Mouse (Mus musculus) thymus, adult 2 months (tissue): Measurements from ENCODE around the gene Wfdc15a. TPM values are rescaled to one million over a fixed set of nuclear protein-coding genes. Genes with fewer than 3 reads are reported as not detected.

Experiments used
- DNase-seq: peaks from one replicate; pipeline ENCODE4 v3.0.0; 2021
- H3K27ac ChIP-seq: fragments of 200-500 bp; 2 replicates; pipeline ENCODE4 v1.5.1; 2012; ENCODE audit warnings: low read length, control low read depth; ENCODE audit not compliant: control insufficient read depth, insufficient read depth
- H3K27me3 ChIP-seq: fragments of 200-500 bp; 2 replicates; pipeline ENCODE4 v1.6.1; 2012; ENCODE audit warnings: mild to moderate bottlenecking, low read length, moderate library complexity, mixed read lengths; ENCODE audit not compliant: control insufficient read depth, insufficient read depth
- H3K36me3 ChIP-seq: fragments of 200-500 bp; 2 replicates; pipeline ENCODE4 v1.6.1; 2012; ENCODE audit warnings: mild to moderate bottlenecking, low read length, moderate library complexity; ENCODE audit not compliant: control insufficient read depth, insufficient read depth
- H3K4me1 ChIP-seq: fragments of 200-500 bp; replicated peaks from 2 replicates; pipeline ENCODE4 v1.6.1; 2012; ENCODE audit warnings: low read length; ENCODE audit not compliant: control insufficient read depth, insufficient read depth
- H3K4me3 ChIP-seq: fragments of 200-500 bp; 2 replicates; pipeline ENCODE4 v1.5.1; 2012; ENCODE audit warnings: mild to moderate bottlenecking, low read length, control low read depth, moderate library complexity; ENCODE audit not compliant: control insufficient read depth, insufficient read depth
- CTCF ChIP-seq: fragments of 200-500 bp; IDR thresholded peaks from 2 replicates; pipeline ENCODE4 v1.5.1; 2012; ENCODE audit warnings: mild to moderate bottlenecking, control low read depth, low read length, moderate library complexity, borderline replicate concordance; ENCODE audit not compliant: control insufficient read depth, poor library complexity, insufficient read depth; ENCODE audit errors: extremely low read depth
- POLR2A ChIP-seq: fragments of 200-500 bp; IDR thresholded peaks from 2 replicates; pipeline ENCODE4 v1.6.1; 2012; ENCODE audit warnings: mild to moderate bottlenecking, low read length, control low read depth, moderate library complexity; ENCODE audit not compliant: control insufficient read depth, poor library complexity, insufficient read depth; ENCODE audit errors: extremely low read depth
- WGBS: fragments of 180-500 bp; shearing (Covaris S2); methylation state at CpG from one replicate; pipeline ENCODE4 v1.1.7; 2018; 5-methylcytosine and 5-hydroxymethylcytosine counted together
- polyA plus RNA-seq: library from polyadenylated mRNA; depleted of rRNA; stranded (reverse); fragments of >200 nt; gene quantifications from 2 replicates; pipeline ENCODE4 v1.2.3, GENCODE M21; 2012; rRNA removed

The Wfdc15a gene
- polyA plus RNA-seq, 1 experiment = not detected

GRCm38 (mm10) chr2:164154007-164154406 is 45.9 kb downstream of the Wfdc15a start:
- Histone ChIP-seq H3K27me3 (no peaks in the 10 kb centered on the region), H3K36me3 (peaks cover 57% of the 10 kb centered on the region), H3K27ac (no peak overlapping the region), H3K4me1 (no peaks in the 10 kb centered on the region), H3K4me3 (no peak overlapping the region)
- 97% methylated on average over 10 of the region's 10 CpGs for WGBS
- TF ChIP-seq CTCF (no peak), POLR2A (no peak)
- no peak for DNase-seq

- Histone ChIP-seq H3K27me3 (no peaks in the 10 kb centered on the region), H3K36me3 (peaks cover 67% of the 10 kb centered on the region), H3K4me3 (no peak overlapping the region), H3K27ac (no peak overlapping the region), H3K4me1 (no peaks in the 10 kb centered on the region)
- no peak for DNase-seq
- TF ChIP-seq CTCF (no peak), POLR2A (no peak)
- WGBS = 97% methylated on average over 11 of the region's 11 CpGs
Observed at GRCm38 (mm10) chr2:164152341-164152740, 47.6 kb downstream of the Wfdc15a start.

GRCm38 (mm10) chr2:164150086-164150760 is 49.7 kb downstream of the Wfdc15a start:
- Histone ChIP-seq H3K4me3 (no peak overlapping the region), H3K36me3 (peaks cover 72% of the 10 kb centered on the region), H3K27me3 (no peaks in the 10 kb centered on the region), H3K4me1 (no peaks in the 10 kb centered on the region), H3K27ac (no peak overlapping the region)
- TF ChIP-seq CTCF = no peak
- TF ChIP-seq POLR2A = no peak
- no peak for DNase-seq
- 92% methylated on average over 14 of the region's 14 CpGs for WGBS

Other genes with a start within 250 kb of the Wfdc15a start
- gene Ywhab, start 205.2 kb downstream of the Wfdc15a start, polyA plus RNA-seq = 39.1 and 42.5 TPM in 2 replicates
- 0.51 and 0.97 TPM in 2 replicates for gene Pabpc1l, start 174.7 kb downstream of the Wfdc15a start, polyA plus RNA-seq
- gene Stk4, start 129.8 kb downstream of the Wfdc15a start, polyA plus RNA-seq = 85.1 and 90.1 TPM in 2 replicates
- gene Tomm34, start 129.0 kb downstream of the Wfdc15a start, polyA plus RNA-seq = 83.7 and 93.8 TPM in 2 replicates
- gene Kcns1, start 29.0 kb downstream of the Wfdc15a start, polyA plus RNA-seq = 0.07 TPM in 1 of 2 replicates, not detected in the other
- 0.11 and 0.65 TPM in 2 replicates for gene Wfdc5, start 17.4 kb downstream of the Wfdc15a start, polyA plus RNA-seq
- gene Wfdc12, start 9.5 kb downstream of the Wfdc15a start, polyA plus RNA-seq = 0.42 TPM in 1 of 2 replicates, not detected in the other
- not detected in 2 replicates for gene Wfdc15b, start 21.5 kb upstream of the Wfdc15a start, polyA plus RNA-seq
- not detected in 2 replicates for gene Svs2, start 38.3 kb upstream of the Wfdc15a start, polyA plus RNA-seq
- gene Svs3b, start 56.5 kb upstream of the Wfdc15a start, polyA plus RNA-seq = not detected in 2 replicates
- gene Svs4, start 78.3 kb upstream of the Wfdc15a start, polyA plus RNA-seq = 0.15 TPM in 1 of 2 replicates, not detected in the other
- not detected in 2 replicates for gene Svs3a, start 89.1 kb upstream of the Wfdc15a start, polyA plus RNA-seq
- gene Svs6, start 116.6 kb upstream of the Wfdc15a start, polyA plus RNA-seq = not detected in 2 replicates
- gene Svs5, start 132.6 kb upstream of the Wfdc15a start, polyA plus RNA-seq = not detected in 2 replicates
- 4.9 and 7.5 TPM in 2 replicates for gene Slpi, start 189.0 kb upstream of the Wfdc15a start, polyA plus RNA-seq
- 0.24 TPM in 1 of 2 replicates, not detected in the other for gene Rbpjl, start 203.0 kb upstream of the Wfdc15a start, polyA plus RNA-seq
- gene Matn4, start 205.0 kb upstream of the Wfdc15a start, polyA plus RNA-seq = 0.82 and 0.93 TPM in 2 replicates
- gene Sdc4, start 243.8 kb upstream of the Wfdc15a start, polyA plus RNA-seq = 18.6 TPM in 2 replicates